Mouse (Mus musculus): ENCODE results near the gene P2rx4. TPM values are rescaled to one million over a fixed set of nuclear protein-coding genes. Genes with fewer than 3 reads are reported as not detected.

The P2rx4 gene
- polyA plus RNA-seq, 1 experiment from 2014 or later = 24.7 TPM

- H3K9me3 ChIP-seq (ENCODE audit: control insufficient read depth, low read length) = no peaks in the 10 kb centered on the region
- ATAC-seq (ENCODE audit: low FRiP score, low TSS enrichment) = no peak
- DNase-seq (ENCODE audit: low spot score) = no peak
- no peak overlapping the region for H3K4me2 ChIP-seq (replicated peaks; ENCODE audit: low read depth)
- 64% methylated on average over 4 of the region's 4 CpGs for WGBS
- no peaks in the 10 kb centered on the region for H3K27me3 ChIP-seq (ENCODE audit: control insufficient read depth, insufficient read depth, low read length)
- no peaks in the 10 kb centered on the region for H3K4me1 ChIP-seq (replicated peaks; ENCODE audit: control insufficient read depth, insufficient read depth)
- TF ChIP-seq CTCF (IDR thresholded peaks at IDR 0.05; ENCODE audit: low read depth) (no peak), EP300 (optimal IDR thresholded peaks at IDR 0.05) (no peak)
- no peak overlapping the region for H3K27ac ChIP-seq (replicated peaks)
- H3K9ac ChIP-seq (ENCODE audit: low read length) = no peak overlapping the region
- H3K4me3 ChIP-seq (ENCODE audit: low read depth, low read length) = no peak overlapping the region
- H3K36me3 ChIP-seq (ENCODE audit: control insufficient read depth, insufficient read depth, low read length) = no peaks in the 10 kb centered on the region
Observed at GRCm38 (mm10) chr5:122687391-122687790, 20.0 kb upstream of the P2rx4 start.

GRCm38 (mm10) chr5:122689153-122689552 is 18.2 kb upstream of the P2rx4 start:
- Histone ChIP-seq H3K36me3 (ENCODE audit: control insufficient read depth, insufficient read depth, low read length) (no peaks in the 10 kb centered on the region), H3K9ac (ENCODE audit: low read length) (no peak overlapping the region), H3K9me3 (ENCODE audit: control insufficient read depth, low read length) (no peaks in the 10 kb centered on the region), H3K27ac (replicated peaks) (no peak overlapping the region), H3K27me3 (ENCODE audit: control insufficient read depth, insufficient read depth, low read length) (no peaks in the 10 kb centered on the region), H3K4me3 (ENCODE audit: low read depth, low read length) (no peak overlapping the region), H3K4me2 (replicated peaks; ENCODE audit: low read depth) (no peak overlapping the region), H3K4me1 (replicated peaks; ENCODE audit: control insufficient read depth, insufficient read depth) (0 out of 2 replicates have a peak, but pooled peaks cover 3% of the 10 kb centered on the region)
- WGBS = 79% methylated on average over 7 of the region's 7 CpGs
- ATAC-seq (ENCODE audit: low FRiP score, low TSS enrichment) (0 out of 2 replicates have a peak, but pooled peaks have one; percentile 41), DNase-seq (ENCODE audit: low spot score) (no peak)
- TF ChIP-seq CTCF (IDR thresholded peaks at IDR 0.05; ENCODE audit: low read depth) = no peak
- no peak for TF ChIP-seq EP300 (optimal IDR thresholded peaks at IDR 0.05)

GRCm38 (mm10) chr5:122690486-122690885 is 16.9 kb upstream of the P2rx4 start:
- Histone ChIP-seq H3K4me2 (replicated peaks; ENCODE audit: low read depth) (no peak overlapping the region), H3K9ac (ENCODE audit: low read length) (no peak overlapping the region), H3K27ac (replicated peaks) (no peak overlapping the region), H3K4me1 (replicated peaks; ENCODE audit: control insufficient read depth, insufficient read depth) (0 out of 2 replicates have a peak, but pooled peaks cover 3% of the 10 kb centered on the region), H3K4me3 (ENCODE audit: low read depth, low read length) (no peak overlapping the region), H3K36me3 (ENCODE audit: control insufficient read depth, insufficient read depth, low read length) (no peaks in the 10 kb centered on the region), H3K27me3 (ENCODE audit: control insufficient read depth, insufficient read depth, low read length) (no peaks in the 10 kb centered on the region), H3K9me3 (ENCODE audit: control insufficient read depth, low read length) (no peaks in the 10 kb centered on the region)
- no peak for DNase-seq (ENCODE audit: low spot score)
- 52% methylated on average over 6 of the region's 6 CpGs for WGBS
- ATAC-seq (ENCODE audit: low FRiP score, low TSS enrichment) = no peak
- TF ChIP-seq CTCF (IDR thresholded peaks at IDR 0.05; ENCODE audit: low read depth) (no peak), EP300 (optimal IDR thresholded peaks at IDR 0.05) (no peak)

- no peaks in the 10 kb centered on the region for H3K36me3 ChIP-seq (ENCODE audit: control insufficient read depth, insufficient read depth, low read length)
- H3K27me3 ChIP-seq (ENCODE audit: control insufficient read depth, insufficient read depth, low read length) = no peaks in the 10 kb centered on the region
- no peaks in the 10 kb centered on the region for H3K9me3 ChIP-seq (ENCODE audit: control insufficient read depth, low read length)
- TF ChIP-seq CTCF (IDR thresholded peaks at IDR 0.05; ENCODE audit: low read depth) (no peak), EP300 (optimal IDR thresholded peaks at IDR 0.05) (no peak)
- WGBS = 36% methylated on average over 13 of the region's 13 CpGs
- ATAC-seq (ENCODE audit: low FRiP score, low TSS enrichment) (peak; percentile 69), DNase-seq (ENCODE audit: low spot score) (no peak)
- H3K4me2 ChIP-seq (replicated peaks; ENCODE audit: low read depth) = no peak overlapping the region
- 0 out of 2 replicates have a peak, but pooled peaks cover 3% of the 10 kb centered on the region for H3K4me1 ChIP-seq (replicated peaks; ENCODE audit: control insufficient read depth, insufficient read depth)
- H3K9ac ChIP-seq (ENCODE audit: low read length) = no peak overlapping the region
- no peak overlapping the region for H3K4me3 ChIP-seq (ENCODE audit: low read depth, low read length)
- H3K27ac ChIP-seq (replicated peaks) = no peak overlapping the region
Observed at GRCm38 (mm10) chr5:122693431-122694207, 13.7 kb upstream of the P2rx4 start.

GRCm38 (mm10) chr5:122695516-122695915 is 11.8 kb upstream of the P2rx4 start:
- DNase-seq (ENCODE audit: low spot score) (no peak), ATAC-seq (ENCODE audit: low FRiP score, low TSS enrichment) (no peak)
- 52% methylated on average over 8 of the region's 8 CpGs for WGBS
- TF ChIP-seq EP300 (optimal IDR thresholded peaks at IDR 0.05) (no peak), CTCF (IDR thresholded peaks at IDR 0.05; ENCODE audit: low read depth) (no peak)
- Histone ChIP-seq H3K27me3 (ENCODE audit: control insufficient read depth, insufficient read depth, low read length) (no peaks in the 10 kb centered on the region), H3K27ac (replicated peaks) (no peak overlapping the region), H3K4me2 (replicated peaks; ENCODE audit: low read depth) (no peak overlapping the region), H3K4me1 (replicated peaks; ENCODE audit: control insufficient read depth, insufficient read depth) (0 out of 2 replicates have a peak, but pooled peaks cover 3% of the 10 kb centered on the region), H3K36me3 (ENCODE audit: control insufficient read depth, insufficient read depth, low read length) (no peaks in the 10 kb centered on the region), H3K9ac (ENCODE audit: low read length) (no peak overlapping the region), H3K9me3 (ENCODE audit: control insufficient read depth, low read length) (no peaks in the 10 kb centered on the region), H3K4me3 (ENCODE audit: low read depth, low read length) (no peak overlapping the region)

- DNase-seq (ENCODE audit: low spot score) = peak; percentile 59
- Histone ChIP-seq H3K9ac (ENCODE audit: low read length) (no peak overlapping the region), H3K27me3 (ENCODE audit: control insufficient read depth, insufficient read depth, low read length) (no peaks in the 10 kb centered on the region), H3K36me3 (ENCODE audit: control insufficient read depth, insufficient read depth, low read length) (no peaks in the 10 kb centered on the region), H3K4me2 (replicated peaks; ENCODE audit: low read depth) (no peak overlapping the region), H3K4me1 (replicated peaks; ENCODE audit: control insufficient read depth, insufficient read depth) (0 out of 2 replicates have a peak, but pooled peaks cover 3% of the 10 kb centered on the region), H3K9me3 (ENCODE audit: control insufficient read depth, low read length) (no peaks in the 10 kb centered on the region), H3K4me3 (ENCODE audit: low read depth, low read length) (no peak overlapping the region), H3K27ac (replicated peaks) (no peak overlapping the region)
- TF ChIP-seq CTCF (IDR thresholded peaks at IDR 0.05; ENCODE audit: low read depth) = no peak
- no peak for TF ChIP-seq EP300 (optimal IDR thresholded peaks at IDR 0.05)
- whole genome bisulfite sequencing = 54% methylated on average over 10 of the region's 10 CpGs
- ATAC-seq (ENCODE audit: low FRiP score, low TSS enrichment) = peak; percentile 71; the same call in 1 of the 2 replicates
Observed at GRCm38 (mm10) chr5:122698041-122698700, 9.2 kb upstream of the P2rx4 start.
